Mouse (Mus musculus): ENCODE data around the gene Faap20.

DNA sequence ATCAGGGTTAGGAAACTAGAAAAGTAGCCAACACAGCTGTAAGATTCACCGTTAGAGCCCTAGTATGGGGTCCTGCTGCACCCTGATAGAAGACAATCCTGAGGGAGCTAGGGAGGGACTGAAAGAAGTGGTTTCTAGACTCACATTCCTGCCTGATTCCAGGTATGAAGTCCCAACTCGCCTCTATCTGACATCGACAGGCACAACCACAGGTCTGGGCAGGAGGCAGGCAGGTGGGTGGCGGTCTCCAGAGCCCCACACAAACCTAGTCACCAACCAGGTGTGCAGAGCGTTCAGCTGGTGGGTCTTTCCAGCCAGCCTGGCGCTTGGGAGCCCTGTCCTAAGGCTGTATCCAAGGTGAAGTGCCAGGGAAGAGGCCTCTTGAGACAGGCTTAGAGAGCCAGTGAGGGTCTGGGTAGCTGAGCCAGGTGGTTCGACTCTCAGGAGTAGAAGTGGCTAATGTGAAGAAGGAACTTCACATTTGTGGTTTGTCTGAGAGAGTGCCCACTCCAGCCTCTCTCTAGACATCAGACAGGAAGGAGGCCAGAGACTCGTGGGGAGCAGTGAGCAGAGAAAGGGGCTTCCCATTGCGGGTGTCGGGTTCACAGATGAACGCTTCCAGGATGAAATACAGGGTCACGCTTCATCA is 12.7 kb upstream of the Faap20 start:
- TF ChIP-seq POLR2A (IDR thresholded peaks at IDR 0.05; ENCODE audit: insufficient read length, low read depth) (no peak), MAX (IDR thresholded peaks at IDR 0.05; ENCODE audit: low read depth) (no peak), TCF12 (IDR thresholded peaks at IDR 0.05; ENCODE audit: insufficient read depth, poor library complexity, severe bottlenecking) (no peak), E2F4 (IDR thresholded peaks at IDR 0.05; ENCODE audit: insufficient read depth) (no peak), CEBPB (IDR thresholded peaks at IDR 0.05; ENCODE audit: insufficient read depth, poor library complexity, severe bottlenecking) (no peak)

All from myocyte (in vitro differentiated cells).